Mouse (Mus musculus): Measurements from ENCODE around the gene Kctd5.
A peak's percentile ranks its signal among the peaks of the same experiment; 100 is the strongest.

The Kctd5 gene

GRCm38 (mm10) chr17:24037360-24037759 lies 35.9 kb downstream of the Kctd5 start:
- DNase-seq (ENCODE audit: low spot score in 2 of 2): peak in 1 of 2 experiments; percentile 20

DNA sequence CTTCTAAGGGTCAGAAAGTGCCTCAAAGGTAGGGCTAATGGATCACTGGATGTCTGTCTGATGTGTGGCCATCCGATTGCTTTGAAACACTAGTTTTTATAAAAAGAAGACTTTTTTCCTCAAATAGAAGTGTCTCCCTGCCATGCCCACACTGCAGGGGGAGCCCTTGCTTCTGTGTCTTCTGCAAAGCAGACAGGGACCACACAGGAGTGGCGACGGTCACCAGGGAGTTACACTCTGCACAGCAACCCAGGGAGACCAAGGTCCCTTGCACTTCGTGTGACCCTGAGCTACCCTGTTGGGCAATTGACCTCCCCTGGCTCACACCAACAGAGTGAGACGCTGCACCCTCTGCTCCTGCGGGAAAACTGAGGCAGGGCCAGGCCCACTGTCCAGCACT lies 36.3 kb downstream of the Kctd5 start:
- no peak for DNase-seq (ENCODE audit: low spot score in 2 of 2)

DNA sequence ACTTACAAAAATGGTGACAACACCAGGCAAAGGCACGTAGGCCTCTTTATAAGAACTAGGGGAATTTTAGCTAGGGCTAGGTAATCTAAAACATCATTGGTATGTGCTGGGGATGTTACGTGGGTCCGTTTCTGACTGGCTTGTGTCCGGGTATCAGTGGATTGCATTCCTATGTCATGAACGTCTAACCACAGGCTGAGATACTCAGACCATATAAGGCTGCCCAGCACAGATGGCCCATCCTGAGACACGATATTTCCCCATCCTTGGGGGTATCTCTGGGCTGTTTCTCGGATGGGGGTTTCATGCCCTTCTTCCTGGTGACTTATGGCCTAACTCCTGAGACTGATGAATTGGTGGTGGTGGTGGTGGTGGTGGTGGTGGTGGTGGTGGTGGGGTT lies 38.2 kb downstream of the Kctd5 start:
- DNase-seq (ENCODE audit: low spot score in 2 of 2): no peak

DNA sequence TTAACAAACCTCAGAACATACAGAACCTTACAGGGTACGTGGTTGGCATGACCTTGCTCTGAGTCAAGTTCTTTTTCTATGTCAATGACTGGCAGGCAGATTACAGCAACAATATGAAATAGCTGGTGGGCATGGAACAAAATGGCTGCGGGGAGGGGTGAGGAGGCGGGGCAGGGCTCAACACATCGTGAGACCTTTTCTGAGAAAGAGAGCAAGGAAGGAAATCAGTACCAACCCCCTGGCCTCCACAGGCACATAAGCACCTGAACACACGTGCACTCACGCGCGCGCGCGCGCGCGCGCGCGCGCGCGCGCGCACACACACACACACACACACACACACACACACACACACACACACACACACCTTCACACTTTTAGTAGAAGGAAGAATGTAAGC lies 42.7 kb downstream of the Kctd5 start:
- no peak for DNase-seq (ENCODE audit: low spot score in 2 of 2)

- no peak for DNase-seq (ENCODE audit: low spot score in 2 of 2)
These were observed 43.8 kb downstream of the Kctd5 start for GRCm38 (mm10) chr17:24029477-24029876.

DNA sequence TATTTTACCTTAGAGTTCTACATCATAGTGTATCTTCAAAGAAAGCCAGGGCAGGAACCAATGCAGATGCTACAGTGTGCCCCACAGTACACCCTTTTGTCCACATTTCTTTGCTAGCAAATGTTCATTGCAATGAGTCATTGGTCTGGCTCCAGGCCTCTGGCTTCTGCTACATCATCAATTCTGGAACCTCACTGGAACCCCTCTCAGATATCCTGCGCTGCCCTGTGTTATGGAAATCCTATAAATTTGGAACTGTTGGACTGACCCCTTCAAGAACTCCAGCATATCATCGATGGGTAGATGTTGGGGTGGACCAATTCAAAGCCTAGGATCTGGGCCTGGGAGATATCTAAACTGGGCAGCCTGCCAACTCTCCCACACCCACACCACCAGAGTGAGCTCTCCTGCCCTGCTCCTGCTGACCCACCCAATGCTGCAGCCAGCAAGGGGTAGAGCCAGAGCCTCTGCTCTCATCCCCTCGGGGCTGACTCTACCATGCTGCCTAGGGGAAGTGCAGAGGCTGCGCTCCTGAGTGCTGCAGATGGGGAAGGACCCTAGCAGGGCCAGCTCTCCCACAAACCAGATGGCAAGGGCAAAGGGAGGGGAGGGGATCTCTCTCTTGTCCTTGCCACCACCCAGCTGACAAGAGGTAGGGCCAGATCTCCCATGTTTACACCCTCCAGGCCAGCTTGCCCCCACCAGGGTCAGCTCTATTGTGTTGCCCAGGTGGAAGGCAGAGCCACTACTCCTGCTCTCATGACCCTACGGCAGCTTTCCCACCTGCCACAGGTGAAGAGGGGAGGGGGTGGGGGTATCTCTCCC lies 51.7 kb downstream of the Kctd5 start:
- peak in 1 of 2 experiments; percentile 64 for DNase-seq (ENCODE audit: low spot score in 2 of 2)

GRCm38 (mm10) chr17:24020696-24021095 lies 52.6 kb downstream of the Kctd5 start:
- DNase-seq (ENCODE audit: low spot score in 2 of 2): peak in 1 of 2 experiments; percentile 18

GRCm38 (mm10) chr17:24015727-24016126 lies 57.6 kb downstream of the Kctd5 start:
- DNase-seq (ENCODE audit: low spot score in 2 of 2): no peak

DNA sequence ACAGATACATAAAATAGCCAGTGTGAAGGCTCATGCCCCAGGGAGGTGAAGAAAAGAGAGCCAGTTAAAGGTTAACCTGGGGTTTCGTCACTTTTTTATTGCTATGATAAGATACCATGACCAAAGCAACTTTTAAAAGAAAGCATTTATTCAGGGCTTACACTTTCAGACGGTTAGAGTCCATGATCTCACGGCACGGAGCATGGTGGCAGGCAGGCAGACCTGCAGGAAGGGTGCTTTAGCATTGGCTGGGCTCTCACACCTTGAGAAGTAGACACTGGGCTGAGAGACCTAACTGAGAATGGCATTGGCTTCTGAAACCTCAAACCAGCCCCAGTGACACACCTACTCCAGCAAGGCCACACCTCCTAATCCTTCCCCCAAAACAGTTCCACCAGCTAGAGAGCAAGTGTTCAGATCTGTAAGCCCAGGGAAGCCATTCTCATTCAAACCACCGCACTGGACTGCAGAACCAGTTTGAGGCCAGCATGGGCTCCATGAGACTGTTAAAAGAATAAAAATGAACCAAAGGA lies 58.8 kb downstream of the Kctd5 start:
- no peak for DNase-seq (ENCODE audit: low spot score in 2 of 2)

- DNase-seq (ENCODE audit: low spot score in 2 of 2): no peak
These were observed 60.4 kb downstream of the Kctd5 start for GRCm38 (mm10) chr17:24012921-24013320.

GRCm38 (mm10) chr17:24009617-24010016 lies 63.7 kb downstream of the Kctd5 start:
- DNase-seq (ENCODE audit: low spot score in 2 of 2): no peak

GRCm38 (mm10) chr17:24008105-24008504 lies 65.2 kb downstream of the Kctd5 start:
- no peak for DNase-seq (ENCODE audit: low spot score in 2 of 2)

DNA sequence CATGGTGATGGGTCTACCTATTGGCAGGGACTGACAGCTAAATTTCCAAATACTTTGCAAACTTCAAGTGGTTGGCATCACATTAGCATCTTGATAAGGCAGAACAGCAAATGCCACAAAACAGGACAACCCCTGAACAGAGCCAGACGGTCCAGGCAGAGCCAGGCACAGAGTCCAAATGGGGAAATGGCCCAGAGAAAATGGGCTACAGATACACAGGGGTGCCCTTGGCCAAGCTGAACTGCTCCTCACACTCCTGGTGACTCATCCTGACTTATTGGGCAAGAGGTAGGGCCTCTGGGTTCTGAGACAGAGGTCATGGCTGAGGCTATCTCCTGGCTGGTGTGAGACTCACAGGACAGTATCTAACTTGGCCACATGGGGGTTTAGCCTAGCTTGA lies 65.9 kb downstream of the Kctd5 start:
- DNase-seq (ENCODE audit: low spot score in 2 of 2): no peak

- no peak for DNase-seq (ENCODE audit: low spot score in 2 of 2)
These were observed 66.4 kb downstream of the Kctd5 start for GRCm38 (mm10) chr17:24006930-24007329.

GRCm38 (mm10) chr17:24005049-24005448 lies 68.2 kb downstream of the Kctd5 start:
- no peak for DNase-seq (ENCODE audit: low spot score in 2 of 2)

- no peak for DNase-seq (ENCODE audit: low spot score in 2 of 2)
These were observed 69.1 kb downstream of the Kctd5 start for GRCm38 (mm10) chr17:24004071-24004665.

DNA sequence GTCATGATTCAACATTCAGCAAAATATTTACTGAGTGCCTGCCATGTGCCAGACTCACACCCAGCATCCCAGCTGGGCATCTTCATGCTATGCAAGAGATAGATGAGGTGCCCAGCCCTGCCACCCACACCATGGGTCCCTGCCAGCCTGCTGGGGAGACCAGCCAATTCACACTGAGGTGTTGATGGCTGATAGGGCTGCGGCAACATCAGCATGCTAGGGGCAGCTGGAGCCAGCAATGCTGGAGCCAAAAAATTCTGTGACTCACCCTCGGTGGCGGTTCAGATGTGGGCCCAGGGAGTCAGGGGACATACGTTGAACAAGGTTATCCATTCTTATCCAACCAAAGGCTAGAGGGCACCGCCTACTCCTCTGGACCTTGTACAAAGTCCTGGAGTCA lies 72.9 kb downstream of the Kctd5 start:
- DNase-seq (ENCODE audit: low spot score in 2 of 2): peak in 1 of 2 experiments; percentile 33

DNA sequence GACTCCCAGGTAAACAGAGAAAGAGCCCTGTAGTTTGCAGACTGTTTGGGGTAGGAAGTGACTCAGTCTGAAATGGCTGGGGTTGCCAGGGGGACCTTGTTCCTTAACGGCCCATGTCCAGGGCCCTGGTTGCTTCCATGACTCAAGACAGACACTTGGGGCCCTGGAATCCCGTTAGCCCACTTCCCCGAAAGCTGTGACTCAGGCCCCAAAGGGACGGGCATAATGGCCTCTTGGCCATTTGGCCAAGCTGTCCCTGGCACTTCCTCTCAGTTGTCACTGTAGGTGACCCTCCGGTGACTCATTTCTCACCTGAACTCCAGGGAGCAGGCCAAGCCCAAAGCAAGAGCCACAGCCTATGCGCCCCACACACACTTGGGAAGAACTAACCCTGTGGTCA lies 74.9 kb downstream of the Kctd5 start:
- DNase-seq (ENCODE audit: low spot score in 2 of 2): peak; percentile 47 to 63

- peak; percentile 65 to 79 for DNase-seq (ENCODE audit: low spot score in 2 of 2)
These were observed 75.4 kb downstream of the Kctd5 start, which contains the start of gene Prss22 for GRCm38 (mm10) chr17:23997901-23998300. Gene Prss22 (minus strand): TSS chr17:23998100.

All from urinary bladder, adult 18-20 months (tissue).